Mouse (Mus musculus) fat pad, adult 2 months (tissue): ENCODE measurements at regions not wholly inside any gene's neighbourhood (a gene's known extent, or its start where the extent isn't known, plus 50 kb on each side); places are given as distances from the start of the nearest gene placed in this dataset.

Source experiments
- DNase-seq: peaks from one replicate; pipeline ENCODE4 v3.0.0-alpha.2; 2011; ENCODE audit warnings: low read depth, low spot score; ENCODE audit errors: extremely low read depth

DNA sequence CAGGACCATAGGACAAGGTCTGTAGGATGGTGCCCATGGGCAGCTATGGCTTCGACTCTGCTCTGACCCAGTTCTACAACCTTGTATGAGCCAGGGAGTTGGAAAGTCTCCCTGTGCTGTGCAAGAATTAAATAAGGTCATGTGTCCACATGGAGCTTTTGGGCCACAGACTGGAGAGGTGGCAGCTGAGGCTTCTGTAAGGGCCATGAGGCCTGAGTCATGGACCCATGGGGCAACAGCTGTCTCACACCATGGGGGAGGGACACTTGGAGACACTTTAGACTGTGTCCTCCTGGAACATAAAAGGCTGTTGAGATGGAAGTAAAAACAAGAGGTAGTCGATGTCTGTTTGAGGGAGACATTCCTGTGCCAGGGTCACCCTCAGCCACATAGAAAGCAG lies 154.5 kb upstream of the Gm3448 start:
- no peak for DNase-seq

DNA sequence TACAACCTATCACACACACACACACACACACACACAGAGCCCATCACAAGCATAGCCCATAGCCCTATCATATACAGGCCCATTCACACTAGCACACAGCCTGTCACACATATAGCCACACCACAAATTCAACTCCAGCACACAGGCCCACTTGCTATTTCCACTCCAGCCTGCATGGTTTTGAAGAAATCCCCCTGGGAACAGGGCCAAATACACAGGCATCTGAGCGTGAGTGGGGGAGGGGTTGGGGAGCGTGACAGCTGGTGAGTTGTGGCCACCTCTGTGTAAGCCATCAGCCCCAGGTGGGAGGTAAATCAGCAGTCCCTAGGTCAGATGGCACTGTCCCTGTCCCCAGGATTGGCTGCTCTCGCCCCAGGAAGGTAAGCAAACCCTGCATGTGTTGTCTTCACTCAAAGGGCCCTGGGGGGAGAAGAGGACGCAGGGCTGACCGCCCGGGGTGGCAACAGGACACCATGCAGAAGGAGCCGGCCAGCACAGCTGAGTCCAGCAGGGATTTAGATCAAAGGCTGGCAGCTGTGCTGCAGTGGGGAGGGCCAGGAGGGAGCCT lies 153.6 kb upstream of the Gm3448 start:
- no peak for DNase-seq

DNA sequence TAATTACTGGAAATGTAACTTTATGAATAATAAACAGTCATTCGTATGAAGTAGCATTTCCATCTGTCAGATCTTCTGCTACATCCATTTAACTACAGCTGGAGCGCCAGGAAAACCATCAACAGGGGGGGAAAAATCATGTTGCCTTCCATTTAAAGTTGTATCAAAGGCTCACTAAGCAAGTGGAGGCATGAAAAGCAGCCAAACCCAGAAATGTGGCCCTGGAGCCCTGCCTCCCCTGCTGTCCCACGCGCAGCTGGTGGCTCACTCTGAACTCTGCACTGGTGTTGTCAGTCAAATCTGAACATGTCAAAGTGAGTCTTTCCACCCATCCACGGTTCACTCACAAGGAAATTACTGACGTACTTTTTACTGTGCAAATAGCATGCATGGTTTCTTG lies 152.5 kb upstream of the Gm3448 start:
- no peak for DNase-seq

DNA sequence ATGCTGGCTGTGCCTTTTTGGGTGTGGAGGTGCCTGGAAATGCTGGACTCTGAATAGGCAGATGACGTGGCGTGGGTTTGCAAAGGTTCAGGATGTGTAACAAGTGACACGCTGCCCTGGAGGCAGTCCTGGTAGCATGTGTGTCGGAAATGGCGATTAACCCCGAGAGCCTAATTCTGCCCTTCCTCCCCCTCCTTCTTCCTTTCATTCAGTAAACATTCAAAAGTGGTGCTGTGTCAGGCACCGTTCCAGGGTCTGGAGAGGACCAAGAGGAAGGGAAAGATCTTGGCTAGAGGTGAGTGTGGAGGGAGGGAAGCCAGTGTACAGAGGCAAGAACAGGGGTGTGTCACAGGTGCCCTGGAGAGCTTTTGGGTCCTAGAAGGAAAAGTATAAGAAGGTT lies 151.5 kb upstream of the Gm3448 start:
- DNase-seq, result no peak

DNA sequence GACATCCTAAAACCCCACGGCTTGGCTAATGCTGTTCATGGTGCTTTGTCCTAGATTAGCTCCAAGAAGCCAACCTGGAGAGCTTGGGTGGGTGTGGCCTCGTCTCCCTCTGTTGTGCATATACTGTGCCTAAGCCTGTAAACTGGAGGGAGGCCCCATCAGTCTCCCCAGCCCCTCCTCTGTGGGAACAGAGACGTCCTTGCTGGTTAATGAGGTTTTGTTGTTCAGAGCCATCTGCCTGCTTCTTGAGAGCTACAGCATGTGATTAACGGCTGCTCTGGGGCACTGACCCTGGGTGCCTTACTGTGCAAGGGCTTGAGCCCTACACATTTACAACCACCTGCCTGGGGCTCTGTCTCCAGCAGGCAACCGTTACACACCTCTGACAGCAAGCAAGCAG lies 143.9 kb upstream of the Gm3448 start:
- DNase-seq, result no peak

DNA sequence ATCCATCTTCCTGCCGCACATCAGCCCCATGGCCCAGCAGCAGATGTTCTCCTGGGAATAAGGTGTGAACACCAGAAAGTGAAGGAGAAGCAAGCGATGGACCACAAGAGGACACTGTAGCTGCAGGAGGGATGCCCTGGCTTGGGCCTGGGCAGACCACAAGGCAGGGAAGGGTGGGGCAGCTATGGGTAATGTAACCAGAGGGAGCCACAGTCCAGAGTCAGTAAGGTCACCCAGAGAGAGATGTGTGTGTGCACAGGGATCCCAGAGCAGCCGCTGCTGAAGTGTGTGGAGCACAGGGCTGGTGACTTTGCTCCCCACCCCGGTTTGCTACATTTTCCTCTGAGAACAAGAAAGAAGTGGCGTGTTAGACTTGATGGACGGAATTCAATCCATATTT lies 142.5 kb upstream of the Gm3448 start:
- DNase-seq, result no peak

DNA sequence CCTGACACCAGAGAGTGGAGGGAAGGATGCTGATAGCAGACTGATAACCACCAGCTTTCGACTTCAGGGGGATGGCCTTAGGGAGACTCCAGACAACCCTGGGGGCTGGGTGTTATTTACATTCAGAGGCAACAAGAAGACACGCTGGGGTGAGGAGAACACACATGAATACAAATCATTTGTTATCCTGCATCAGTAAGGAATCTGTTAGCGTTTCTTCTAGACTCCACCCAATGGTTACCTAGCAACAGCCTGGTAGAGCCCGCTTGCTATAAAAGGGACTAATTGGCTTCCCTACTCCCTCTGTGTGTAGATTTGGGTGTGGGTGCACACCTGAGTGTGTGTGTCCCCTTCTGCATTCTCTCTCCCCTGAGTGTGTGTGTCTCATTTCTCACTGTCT lies 140.8 kb upstream of the Gm3448 start:
- DNase-seq, result no peak

DNA sequence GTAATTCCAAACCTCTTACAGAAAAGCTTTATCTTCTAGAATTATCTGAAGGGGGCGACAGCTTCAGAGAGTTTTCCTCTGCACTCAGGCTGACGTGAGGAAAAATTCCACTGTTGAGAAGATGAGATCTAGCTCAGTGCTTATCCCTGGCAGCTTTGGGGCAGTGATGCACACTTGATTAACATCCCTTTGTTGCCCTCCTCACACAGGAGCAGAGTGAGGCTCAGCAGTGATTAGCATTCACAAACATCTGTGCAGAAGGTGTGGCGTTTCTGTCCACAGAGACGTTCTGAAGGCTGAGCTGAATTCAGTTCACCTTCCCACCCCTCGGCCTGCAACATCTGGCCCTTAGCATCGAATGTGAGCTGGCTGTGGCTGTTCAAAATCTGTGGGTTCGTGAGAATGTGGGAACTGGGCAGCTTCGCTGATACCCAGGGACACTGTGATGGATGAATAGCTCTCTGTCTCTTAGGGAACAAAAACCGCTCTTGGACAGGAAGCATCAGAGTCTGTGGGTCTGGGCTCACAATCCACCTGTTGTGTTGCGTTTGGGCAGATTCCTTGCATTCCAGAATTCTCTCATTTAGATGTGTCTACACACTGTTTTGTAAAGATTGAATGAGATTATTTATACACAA lies 139.0 kb upstream of the Gm3448 start:
- DNase-seq, result no peak

DNA sequence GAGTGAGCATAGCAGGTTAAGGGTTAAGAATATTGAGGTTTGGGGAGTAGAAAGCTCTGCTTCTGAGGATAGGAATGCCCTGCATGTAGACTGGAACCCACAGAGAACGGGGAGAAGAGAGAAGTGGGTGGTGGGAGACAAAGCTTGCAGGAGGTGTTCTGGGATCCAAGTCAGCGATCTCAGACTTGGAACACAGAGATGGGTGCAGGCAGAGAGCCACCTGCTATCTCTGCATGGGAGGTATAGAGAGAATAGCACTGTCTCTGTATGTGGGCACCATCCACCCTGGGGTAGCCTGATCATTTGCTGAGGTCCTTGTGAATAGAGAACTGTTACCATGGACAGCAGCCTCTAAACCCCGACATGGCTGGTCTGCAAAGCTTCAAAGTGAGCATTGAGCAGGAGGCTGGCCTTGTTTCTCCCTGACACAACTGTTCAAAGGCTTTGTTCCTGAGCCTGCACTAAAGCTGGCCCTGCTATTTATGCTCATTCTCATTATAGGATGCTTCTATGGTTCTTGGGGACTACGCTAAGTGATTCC lies 138.1 kb upstream of the Gm3448 start:
- no peak for DNase-seq

DNA sequence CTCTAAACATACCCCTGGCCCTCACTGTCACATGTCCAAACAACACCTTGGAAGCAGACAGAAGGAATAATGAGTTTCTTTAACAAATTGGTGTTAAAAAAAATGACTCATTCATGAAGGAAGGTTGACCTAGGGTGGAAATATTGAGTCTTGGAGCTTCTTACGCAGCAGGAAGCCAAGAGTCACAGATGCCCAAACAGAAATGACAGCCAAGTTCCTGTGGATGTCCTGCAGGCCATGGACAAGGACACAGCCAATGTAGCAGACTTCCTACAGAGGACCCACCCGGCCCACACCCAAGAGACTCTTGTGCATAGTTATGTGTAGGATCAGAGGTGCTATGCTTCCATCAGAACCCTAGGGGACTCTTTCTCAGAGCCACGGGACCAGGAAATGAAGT lies 136.1 kb upstream of the Gm3448 start:
- no peak for DNase-seq

DNA sequence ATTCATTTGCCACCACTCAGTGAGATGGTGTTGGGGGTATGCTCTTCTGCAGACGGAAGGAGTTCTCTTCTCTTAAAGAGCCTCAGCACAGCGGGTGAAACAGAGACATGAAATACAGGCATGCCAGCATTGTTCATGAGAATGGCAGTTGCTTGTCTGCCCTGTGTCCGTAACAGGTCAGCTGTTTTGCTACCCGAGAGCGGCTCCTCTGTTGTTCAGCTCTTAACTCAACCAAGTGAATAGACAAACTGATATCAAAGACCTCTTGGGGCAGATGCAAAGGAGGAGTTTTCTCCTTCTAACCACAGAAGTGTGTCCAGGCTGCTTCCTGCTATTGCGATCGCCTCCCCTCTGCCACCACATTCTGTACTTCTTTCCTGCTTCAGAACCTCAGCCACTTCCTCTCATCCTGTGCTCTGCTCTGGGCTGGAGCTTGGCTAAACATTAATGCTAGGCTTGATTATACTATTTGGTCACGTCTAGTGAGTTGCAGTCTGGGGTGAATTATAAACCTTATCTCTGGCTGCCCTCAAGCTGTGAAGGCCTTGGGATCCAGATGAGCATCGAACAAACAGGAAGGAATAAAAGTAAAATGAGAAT lies 133.1 kb upstream of the Gm3448 start:
- DNase-seq, result no peak

DNA sequence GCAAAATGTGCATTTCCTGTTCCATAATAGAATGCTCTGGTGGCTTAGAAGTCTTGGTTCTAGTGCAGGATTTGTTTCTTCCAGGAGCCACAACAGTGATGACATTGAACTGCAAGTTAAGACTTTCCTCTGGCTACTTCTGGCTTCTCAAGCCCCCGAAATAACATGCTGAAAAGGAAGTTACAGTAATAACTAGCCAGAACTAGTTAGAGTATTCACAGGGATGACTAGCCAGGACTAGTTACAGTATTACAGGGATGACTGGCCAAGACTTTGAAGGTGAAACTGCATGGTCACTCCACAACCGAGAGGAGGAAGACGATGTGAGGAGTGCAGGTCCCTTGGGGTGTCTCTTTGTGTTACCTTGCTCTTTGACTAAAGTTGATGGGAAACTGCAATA lies 126.6 kb upstream of the Gm3448 start:
- DNase-seq, result no peak

DNA sequence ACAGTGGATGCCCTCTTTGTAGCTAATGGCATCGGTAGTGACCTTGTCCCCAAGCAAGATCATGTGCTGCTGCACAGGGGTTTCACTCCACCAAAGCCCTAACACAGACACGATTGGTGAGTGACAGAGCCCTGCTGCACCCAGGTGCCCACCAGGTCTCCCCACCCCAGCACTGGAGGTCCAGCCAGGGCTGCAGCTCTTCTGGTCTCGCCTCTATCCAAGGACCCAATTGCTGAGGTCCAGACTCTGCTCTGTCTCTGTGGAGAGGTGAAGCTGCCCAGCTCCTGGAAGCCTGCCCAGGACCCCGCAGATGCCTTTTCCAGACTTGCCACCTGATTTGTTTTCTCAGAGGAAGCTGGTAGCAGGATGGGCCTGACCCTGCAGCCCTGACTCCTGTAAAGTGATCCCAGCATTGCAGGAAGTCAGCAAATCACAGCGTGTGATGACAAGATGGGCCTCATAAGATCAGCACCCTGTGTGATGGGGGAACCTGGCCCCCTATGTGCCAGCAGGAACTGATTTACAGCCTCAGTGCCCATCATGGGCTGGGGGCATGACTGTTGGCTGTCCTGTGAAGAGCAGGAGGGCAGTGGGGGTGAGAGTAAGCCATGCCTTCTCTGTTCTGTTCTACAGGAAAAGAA lies 116.5 kb upstream of the Gm3448 start:
- no peak for DNase-seq

DNA sequence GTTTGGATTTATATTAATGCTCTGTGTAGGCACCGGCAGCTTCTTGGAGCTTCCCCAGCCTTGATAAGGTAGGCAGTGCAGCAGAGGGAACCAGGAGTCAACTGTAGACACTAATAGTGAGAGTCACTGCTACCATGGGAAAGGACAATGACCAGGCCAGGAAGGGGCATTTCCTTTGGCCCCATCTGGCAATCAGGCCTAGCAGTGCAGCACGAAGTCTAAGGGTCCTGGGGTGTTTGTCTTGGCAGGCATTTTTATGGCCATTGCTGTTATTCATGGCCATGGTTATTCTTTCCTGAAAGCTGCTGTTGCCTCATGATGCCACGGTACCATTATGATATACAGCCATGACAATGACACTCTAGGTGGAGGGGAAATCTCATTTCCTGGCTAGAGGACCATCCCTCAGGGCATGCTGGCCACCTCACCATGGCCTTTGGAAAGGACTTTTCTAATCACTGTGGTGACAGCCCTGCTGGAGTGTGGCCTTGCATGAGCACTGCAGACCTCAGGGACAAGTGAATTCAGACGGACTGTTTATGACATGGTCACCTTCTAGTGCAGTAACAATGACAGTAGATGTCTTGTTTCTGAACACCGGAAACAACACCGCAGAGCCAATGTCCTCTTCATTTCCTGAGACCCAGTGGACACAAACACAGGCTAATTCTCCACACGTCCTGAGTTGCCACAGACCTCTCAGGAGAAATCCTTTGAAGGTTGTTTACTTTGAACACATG lies 111.8 kb upstream of the Gm3448 start:
- no peak for DNase-seq

DNA sequence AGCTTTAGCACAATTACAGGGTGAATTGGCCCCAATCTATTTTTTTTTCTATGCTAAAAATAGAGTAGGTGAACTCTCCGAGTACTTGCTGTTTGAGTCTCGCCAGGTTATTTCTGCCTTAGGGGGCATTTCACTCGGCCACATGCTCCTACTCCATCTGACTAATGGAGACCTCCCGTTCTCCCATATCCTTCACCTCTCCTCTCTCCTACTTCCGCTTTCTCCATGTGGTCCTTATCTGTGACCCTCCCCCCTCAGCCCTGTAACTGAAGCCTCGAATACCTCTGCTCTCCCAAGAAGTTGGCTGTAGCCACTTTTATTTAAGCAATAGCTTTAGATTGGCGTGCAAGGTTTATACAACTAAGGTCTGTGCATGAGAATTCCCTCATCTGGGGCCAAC lies 111.1 kb upstream of the Gm3448 start:
- no peak for DNase-seq

DNA sequence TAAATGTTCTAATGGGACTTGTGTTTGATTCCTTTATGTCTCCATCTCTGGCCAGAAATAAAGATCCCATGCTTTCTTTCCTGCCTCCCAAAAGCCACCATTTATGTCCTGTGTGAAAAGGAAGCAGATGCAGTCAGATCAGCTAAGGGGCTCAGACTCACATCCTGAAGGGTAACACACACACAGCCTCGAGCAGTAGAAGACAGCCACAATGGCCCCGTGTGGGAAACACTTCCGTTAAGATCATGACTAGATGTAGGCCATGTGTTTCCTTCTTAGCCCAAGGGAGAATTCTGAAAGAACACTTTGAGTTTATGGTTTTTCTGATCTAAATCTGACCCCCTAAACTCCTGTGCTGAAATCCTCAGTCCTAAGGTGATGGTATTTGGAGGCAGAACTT lies 110.4 kb upstream of the Gm3448 start:
- no peak for DNase-seq

DNA sequence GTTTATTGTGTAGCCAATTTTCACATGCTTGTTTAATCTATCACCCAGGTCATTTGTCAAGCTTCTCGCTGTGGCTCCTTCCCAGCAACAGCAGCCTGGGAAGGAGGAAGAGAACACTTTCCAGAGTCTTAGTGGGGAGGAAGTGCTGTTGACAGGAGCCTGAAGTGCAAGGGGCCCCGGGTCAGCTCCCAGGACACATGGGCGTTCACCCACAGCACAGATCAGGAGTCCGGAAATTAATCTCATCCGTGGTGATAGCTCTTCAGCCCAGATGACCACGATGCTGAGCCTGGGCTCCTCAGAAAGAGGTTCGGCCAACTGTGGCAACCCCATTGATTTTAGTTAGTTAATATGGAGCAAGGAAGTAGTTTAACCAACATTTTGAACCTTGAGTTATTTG lies 105.3 kb upstream of the Gm3448 start:
- DNase-seq, result no peak

DNA sequence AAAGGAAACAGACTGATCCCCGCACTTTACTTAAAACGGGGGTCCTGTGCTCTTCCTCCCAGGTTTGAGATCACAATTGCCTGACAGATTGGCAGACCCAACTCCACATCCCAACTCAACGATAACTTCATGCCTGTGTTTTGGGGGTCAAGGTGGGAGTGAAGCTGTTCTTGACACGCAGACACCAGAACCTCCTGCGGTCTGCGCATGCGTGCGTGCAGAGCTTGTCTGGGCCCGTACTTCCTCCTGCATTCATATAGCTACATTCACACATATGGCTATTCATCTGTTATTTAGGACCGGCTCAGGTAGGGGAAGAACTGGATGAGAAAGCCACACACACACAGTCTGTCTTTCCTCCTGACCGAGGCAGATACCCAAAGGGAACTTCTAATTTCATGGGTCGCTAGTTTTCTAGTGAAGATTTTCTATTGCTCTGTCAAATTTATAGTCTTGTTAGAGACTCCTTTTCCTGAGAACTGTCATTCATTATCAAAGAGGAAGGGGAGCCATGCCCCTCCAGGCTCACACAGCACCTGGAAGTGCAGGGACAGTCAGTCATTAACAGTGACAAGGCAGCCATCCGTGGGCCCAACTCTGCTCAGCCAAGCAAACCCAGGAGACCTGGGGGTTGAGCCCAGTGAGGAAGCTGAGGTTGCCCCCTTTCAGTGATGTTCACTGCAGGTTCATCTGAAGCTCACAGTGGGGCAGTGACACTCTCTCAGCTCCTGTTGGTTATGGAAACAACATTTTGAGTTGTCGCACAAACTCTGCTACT lies 104.0 kb upstream of the Gm3448 start:
- no peak for DNase-seq

DNA sequence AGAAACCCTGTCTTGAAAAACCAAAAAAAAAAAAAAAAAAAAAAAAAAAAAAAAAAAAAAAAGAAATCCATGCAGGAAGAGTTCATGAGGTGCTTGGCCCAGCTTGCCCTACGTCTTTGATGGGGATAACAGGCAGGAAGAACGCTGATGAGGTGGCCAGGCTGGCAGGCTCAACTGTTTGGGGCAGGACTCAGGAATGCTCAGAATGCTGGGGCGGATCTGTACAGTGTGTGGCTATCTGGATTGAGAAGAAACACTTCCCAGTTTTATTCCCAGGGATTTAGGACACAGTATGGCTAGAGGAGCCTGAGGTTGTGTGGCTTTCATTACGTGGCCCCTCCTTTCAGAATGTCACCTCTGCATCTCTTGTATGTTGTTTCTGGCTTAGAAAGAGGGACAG lies 99.1 kb upstream of the Gm3448 start:
- no peak for DNase-seq
